Mouse (Mus musculus) thymus, adult 2 months (tissue): ENCODE results near the gene Galntl5.

Source experiments
- CTCF ChIP-seq: fragments of 200-500 bp; IDR thresholded peaks from 2 replicates; pipeline ENCODE4 v1.5.1; 2012; ENCODE audit warnings: mild to moderate bottlenecking, control low read depth, low read length, moderate library complexity, borderline replicate concordance; ENCODE audit not compliant: control insufficient read depth, poor library complexity, insufficient read depth; ENCODE audit errors: extremely low read depth
- POLR2A ChIP-seq: fragments of 200-500 bp; IDR thresholded peaks from 2 replicates; pipeline ENCODE4 v1.6.1; 2012; ENCODE audit warnings: mild to moderate bottlenecking, low read length, control low read depth, moderate library complexity; ENCODE audit not compliant: control insufficient read depth, poor library complexity, insufficient read depth; ENCODE audit errors: extremely low read depth

DNA sequence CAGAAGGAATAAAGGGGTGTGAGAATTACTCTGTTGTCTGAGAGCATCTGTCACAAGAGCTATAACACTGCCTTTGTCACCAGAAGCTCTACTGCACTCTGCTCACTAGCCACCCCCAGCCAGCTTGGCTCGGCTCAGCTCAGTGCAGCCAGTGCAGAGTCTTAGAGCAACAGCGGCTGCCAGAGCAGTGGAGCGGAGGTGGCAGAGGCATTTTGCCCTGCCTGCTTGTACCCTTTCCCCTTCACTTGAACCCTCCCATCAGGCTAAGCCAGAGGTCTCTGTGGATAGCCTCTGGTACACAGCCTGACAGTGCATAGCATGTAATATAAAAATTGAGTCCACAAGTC lies 15.5 kb upstream of the Galntl5 start:
- TF ChIP-seq POLR2A (no peak), CTCF (no peak)
